Mouse (Mus musculus) CD4-positive, CD25-positive, alpha-beta regulatory T cell, adult 2 months (primary cell): ENCODE results near the gene Vwa3a.

Experiments
- DNase-seq: peaks from one replicate; pipeline ENCODE4 v3.0.0-alpha.2; 2012; ENCODE audit warnings: low read depth, low spot score

Vwa3a gene

GRCm38 (mm10) chr7:120836361-120836760, 97.2 kb downstream of the Vwa3a start:
- DNase-seq = peak; percentile 48

GRCm38 (mm10) chr7:120838436-120839160, 99.5 kb downstream of the Vwa3a start:
- no peak for DNase-seq

GRCm38 (mm10) chr7:120839786-120840185, 100.7 kb downstream of the Vwa3a start:
- DNase-seq = no peak

- peak; percentile 89 for DNase-seq
Observed at GRCm38 (mm10) chr7:120842345-120843036, 103.4 kb downstream of the Vwa3a start, which contains the start of gene Eef2k. Gene Eef2k, plus strand, starts transcription at chr7:120842831.

- peak; percentile 69 for DNase-seq
Observed at GRCm38 (mm10) chr7:120843037-120843621, 104.0 kb downstream of the Vwa3a start.

- no peak for DNase-seq
Observed at GRCm38 (mm10) chr7:120843852-120844435, 104.8 kb downstream of the Vwa3a start.

- DNase-seq = no peak
Observed at GRCm38 (mm10) chr7:120844689-120845088, 105.6 kb downstream of the Vwa3a start.

- DNase-seq = peak; percentile 23
Observed at GRCm38 (mm10) chr7:120848831-120849512, 109.9 kb downstream of the Vwa3a start.

- no peak for DNase-seq
Observed at GRCm38 (mm10) chr7:120850165-120850564, 111.0 kb downstream of the Vwa3a start.
